Mouse (Mus musculus) embryonic facial prominence, embryonic 12.5 days (tissue): Measurements from ENCODE around the gene Trp53bp2. TPM values are rescaled to one million over a fixed set of nuclear protein-coding genes. Genes with fewer than 3 reads are reported as not detected.
A peak's percentile ranks its signal among the peaks of the same experiment; 100 is the strongest.

Experiments
- ATAC-seq: fragments of 200-750 bp; cut with Nextera tagmentation; 2 replicates; pipeline ENCODE4 v1.8.0; 2017; ENCODE audit not compliant: insufficient number of reproducible peaks, insufficient read depth, low FRiP score, low TSS enrichment
- H3K27ac ChIP-seq: fragments of 300-500 bp; sonication (generic); 2 replicates; pipeline ENCODE4 v1.5.1; 2016; ENCODE audit warnings: mild to moderate bottlenecking
- H3K27me3 ChIP-seq: fragments of 300-500 bp; sonication (generic); 2 replicates; pipeline ENCODE4 v1.6.1; 2016; ENCODE audit warnings: mild to moderate bottlenecking, moderate library complexity
- H3K36me3 ChIP-seq: fragments of 300-500 bp; sonication (generic); 2 replicates; pipeline ENCODE4 v1.6.1; 2016; ENCODE audit warnings: mild to moderate bottlenecking
- H3K4me1 ChIP-seq: fragments of 300-500 bp; sonication (generic); 2 replicates; pipeline ENCODE4 v1.6.1; 2016
- H3K4me2 ChIP-seq: fragments of 300-500 bp; sonication (generic); replicated peaks from 2 replicates; pipeline ENCODE4 v1.6.1; 2016; ENCODE audit warnings: mild to moderate bottlenecking, moderate library complexity
- H3K4me3 ChIP-seq: fragments of 300-500 bp; sonication (generic); 2 replicates; pipeline ENCODE4 v1.5.1; 2016; ENCODE audit warnings: mild to moderate bottlenecking
- H3K9ac ChIP-seq: fragments of 300-500 bp; sonication (generic); 2 replicates; pipeline ENCODE4 v1.6.1; 2016; ENCODE audit warnings: mild to moderate bottlenecking, moderate library complexity
- H3K9me3 ChIP-seq: fragments of 300-500 bp; sonication (generic); 2 replicates; pipeline ENCODE4 v1.6.1; 2016; ENCODE audit warnings: mild to moderate bottlenecking, moderate library complexity
- WGBS: fragments of 180-500 bp; shearing (Covaris S2); methylation state at CpG from one replicate; pipeline ENCODE4 v1.1.7; 2016; 5-methylcytosine and 5-hydroxymethylcytosine counted together
- polyA plus RNA-seq: library from polyadenylated mRNA; unstranded; fragments of >200 nt; fragmentation: Nextera tagmentation; extraction: Ambion mirVana; gene quantifications from 2 replicates; pipeline ENCODE4 v1.2.1, GENCODE M21; 2016

Gene Trp53bp2
- polyA plus RNA-seq, 1 experiment from 2014 or later: 32.9 TPM

GRCm38 (mm10) chr1:182465309-182465708 is 56.3 kb downstream of the Trp53bp2 start:
- H3K9me3 ChIP-seq: no peaks in the 10 kb centered on the region
- H3K36me3 ChIP-seq: peaks cover 48% of the 10 kb centered on the region
- WGBS: 77% methylated on average over 4 of the region's 4 CpGs
- no peak overlapping the region for H3K4me2 ChIP-seq
- H3K27me3 ChIP-seq: no peaks in the 10 kb centered on the region
- no peaks in the 10 kb centered on the region for H3K4me1 ChIP-seq
- H3K4me3 ChIP-seq: no peak overlapping the region
- H3K27ac ChIP-seq: no peak overlapping the region
- ATAC-seq: no peak
- H3K9ac ChIP-seq: no peak overlapping the region

- H3K36me3 ChIP-seq: peaks cover 55% of the 10 kb centered on the region
- H3K4me1 ChIP-seq: no peaks in the 10 kb centered on the region
- H3K27me3 ChIP-seq: no peaks in the 10 kb centered on the region
- no peak overlapping the region for H3K4me2 ChIP-seq
- H3K27ac ChIP-seq: no peak overlapping the region
- 94% methylated on average over 4 of the region's 4 CpGs for WGBS
- H3K9me3 ChIP-seq: no peaks in the 10 kb centered on the region
- H3K9ac ChIP-seq: no peak overlapping the region
- H3K4me3 ChIP-seq: no peak overlapping the region
- ATAC-seq: no peak
Measured at GRCm38 (mm10) chr1:182465978-182466377, 57.0 kb downstream of the Trp53bp2 start.

- H3K4me3 ChIP-seq: no peak overlapping the region
Measured at GRCm38 (mm10) chr1:182475005-182475796, 66.2 kb downstream of the Trp53bp2 start.

GRCm38 (mm10) chr1:182478935-182479334 is 70.0 kb downstream of the Trp53bp2 start:
- no peak for ATAC-seq
- Histone ChIP-seq H3K36me3 (peaks cover 91% of the 10 kb centered on the region), H3K9me3 (no peaks in the 10 kb centered on the region), H3K4me1 (no peaks in the 10 kb centered on the region), H3K27me3 (no peaks in the 10 kb centered on the region), H3K4me2 (no peak overlapping the region), H3K27ac (no peak overlapping the region), H3K9ac (no peak overlapping the region), H3K4me3 (no peak overlapping the region)
- WGBS: 85% methylated on average over 4 of the region's 4 CpGs

More at GRCm38 (mm10) chr1:182475005-182475796, 66.2 kb downstream of the Trp53bp2 start:
- H3K4me1 ChIP-seq: no peaks in the 10 kb centered on the region
- no peak overlapping the region for H3K27ac ChIP-seq
- no peaks in the 10 kb centered on the region for H3K27me3 ChIP-seq
- 79% methylated on average over 5 of the region's 5 CpGs for WGBS
- no peaks in the 10 kb centered on the region for H3K9me3 ChIP-seq
- H3K4me2 ChIP-seq: no peak overlapping the region
- no peak for ATAC-seq
- peaks cover 92% of the 10 kb centered on the region for H3K36me3 ChIP-seq
- H3K9ac ChIP-seq: no peak overlapping the region

DNA sequence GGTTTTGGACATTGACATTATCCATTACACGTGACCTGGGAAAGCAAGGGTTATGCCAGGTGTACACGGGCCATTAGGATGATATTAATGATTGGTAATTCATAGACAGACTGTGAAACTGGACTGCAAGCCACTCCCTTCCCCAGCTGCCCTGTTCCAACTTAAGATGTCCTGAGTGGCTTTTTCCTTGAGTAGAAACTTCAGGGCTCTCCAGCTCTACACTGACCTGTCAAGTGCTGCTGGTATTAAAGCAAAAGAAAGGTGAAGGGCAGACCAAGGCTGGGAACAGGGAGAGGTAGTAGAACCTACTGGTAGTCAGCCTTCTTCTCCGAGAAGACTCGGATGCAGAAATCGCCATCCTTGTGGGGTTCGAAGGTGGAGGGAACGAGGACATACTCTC is 72.2 kb downstream of the Trp53bp2 start:
- H3K9me3 ChIP-seq: no peaks in the 10 kb centered on the region
- H3K27me3 ChIP-seq: no peaks in the 10 kb centered on the region
- H3K36me3 ChIP-seq: peaks cover 92% of the 10 kb centered on the region
- no peak overlapping the region for H3K27ac ChIP-seq
- 90% methylated on average over 7 of the region's 7 CpGs for WGBS
- no peak overlapping the region for H3K4me2 ChIP-seq
- no peak overlapping the region for H3K4me3 ChIP-seq
- no peak for ATAC-seq
- no peaks in the 10 kb centered on the region for H3K4me1 ChIP-seq
- H3K9ac ChIP-seq: no peak overlapping the region

DNA sequence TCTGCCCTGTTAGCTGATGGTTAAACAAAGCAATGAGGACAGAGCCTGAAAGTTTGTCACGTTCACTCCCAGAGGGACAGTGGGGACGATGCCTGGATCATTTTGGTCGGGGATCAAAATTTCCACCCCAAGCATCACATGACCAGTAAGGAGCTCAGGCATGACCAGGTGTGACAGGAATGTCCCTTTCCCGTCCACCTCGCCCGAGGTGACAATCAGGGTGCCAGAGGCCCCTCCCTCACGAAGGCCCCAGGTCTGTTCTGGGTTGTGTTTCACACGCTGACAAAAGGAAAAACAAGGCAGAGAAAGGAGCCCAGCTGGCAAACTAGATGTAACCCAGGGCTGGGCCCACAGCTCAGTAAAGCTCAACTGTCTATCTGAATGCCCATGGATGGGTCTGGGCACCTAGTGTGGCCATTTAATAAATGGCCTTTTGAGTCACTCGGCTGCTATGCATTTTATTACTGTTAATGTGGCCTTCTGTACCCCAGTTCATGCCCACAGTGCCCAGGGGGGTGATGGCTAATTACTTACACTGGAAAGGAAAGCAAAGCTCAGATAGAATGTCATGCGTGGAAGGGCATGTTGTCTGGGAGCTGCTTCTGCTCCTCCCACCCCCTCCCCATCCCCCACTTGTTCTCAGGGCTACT is 72.8 kb downstream of the Trp53bp2 start:
- H3K4me1 ChIP-seq: no peaks in the 10 kb centered on the region
- H3K27me3 ChIP-seq: no peaks in the 10 kb centered on the region
- WGBS: 86% methylated on average over 10 of the region's 10 CpGs
- no peaks in the 10 kb centered on the region for H3K9me3 ChIP-seq
- H3K4me2 ChIP-seq: no peak overlapping the region
- ATAC-seq: no peak
- no peak overlapping the region for H3K4me3 ChIP-seq
- H3K36me3 ChIP-seq: peaks cover 94% of the 10 kb centered on the region
- no peak overlapping the region for H3K9ac ChIP-seq
- H3K27ac ChIP-seq: no peak overlapping the region

GRCm38 (mm10) chr1:182482991-182483909 is 74.3 kb downstream of the Trp53bp2 start:
- 87% methylated on average over 14 of the region's 14 CpGs for whole genome bisulfite sequencing
- ATAC-seq: no peak
- peaks cover 93% of the 10 kb centered on the region for H3K36me3 ChIP-seq

GRCm38 (mm10) chr1:182483910-182484274 is 74.9 kb downstream of the Trp53bp2 start:
- H3K36me3 ChIP-seq: peaks cover 95% of the 10 kb centered on the region
- WGBS: 85% methylated on average over 12 of the region's 12 CpGs

More at GRCm38 (mm10) chr1:182482991-182483909, 74.3 kb downstream of the Trp53bp2 start:
- Histone ChIP-seq H3K9ac (no peak overlapping the region), H3K4me1 (no peaks in the 10 kb centered on the region), H3K9me3 (no peaks in the 10 kb centered on the region), H3K27me3 (no peaks in the 10 kb centered on the region), H3K4me2 (no peak overlapping the region), H3K27ac (no peak overlapping the region), H3K4me3 (no peak overlapping the region)

GRCm38 (mm10) chr1:182488503-182488902 is 79.5 kb downstream of the Trp53bp2 start:
- ATAC-seq: no peak
- WGBS: 89% methylated on average over 10 of the region's 10 CpGs
- H3K36me3 ChIP-seq: peaks cover 72% of the 10 kb centered on the region

More at GRCm38 (mm10) chr1:182483910-182484274, 74.9 kb downstream of the Trp53bp2 start:
- no peak for ATAC-seq
- H3K9me3 ChIP-seq: no peaks in the 10 kb centered on the region
- H3K4me1 ChIP-seq: no peaks in the 10 kb centered on the region
- H3K4me3 ChIP-seq: no peak overlapping the region
- no peaks in the 10 kb centered on the region for H3K27me3 ChIP-seq
- no peak overlapping the region for H3K4me2 ChIP-seq
- H3K27ac ChIP-seq: no peak overlapping the region
- H3K9ac ChIP-seq: no peak overlapping the region

GRCm38 (mm10) chr1:182489803-182490452 is 81.0 kb downstream of the Trp53bp2 start:
- H3K36me3 ChIP-seq: peaks cover 59% of the 10 kb centered on the region
- no peaks in the 10 kb centered on the region for H3K9me3 ChIP-seq
- H3K4me3 ChIP-seq: peak overlapping the region; percentile 23
- peak; percentile 91 for ATAC-seq
- H3K9ac ChIP-seq: no peak overlapping the region
- peak overlapping the region; percentile 50 for H3K4me2 ChIP-seq
- no peaks in the 10 kb centered on the region for H3K27me3 ChIP-seq
- H3K27ac ChIP-seq: no peak overlapping the region
- 10% methylated on average over 21 of the region's 21 CpGs for WGBS
- peaks cover 9% of the 10 kb centered on the region; the same call in 1 of the 2 replicates for H3K4me1 ChIP-seq

More at GRCm38 (mm10) chr1:182488503-182488902, 79.5 kb downstream of the Trp53bp2 start:
- Histone ChIP-seq H3K9me3 (no peaks in the 10 kb centered on the region), H3K27ac (no peak overlapping the region), H3K4me3 (no peak overlapping the region), H3K4me2 (no peak overlapping the region), H3K9ac (no peak overlapping the region), H3K4me1 (peaks cover 5% of the 10 kb centered on the region; the same call in 1 of the 2 replicates), H3K27me3 (no peaks in the 10 kb centered on the region)

DNA sequence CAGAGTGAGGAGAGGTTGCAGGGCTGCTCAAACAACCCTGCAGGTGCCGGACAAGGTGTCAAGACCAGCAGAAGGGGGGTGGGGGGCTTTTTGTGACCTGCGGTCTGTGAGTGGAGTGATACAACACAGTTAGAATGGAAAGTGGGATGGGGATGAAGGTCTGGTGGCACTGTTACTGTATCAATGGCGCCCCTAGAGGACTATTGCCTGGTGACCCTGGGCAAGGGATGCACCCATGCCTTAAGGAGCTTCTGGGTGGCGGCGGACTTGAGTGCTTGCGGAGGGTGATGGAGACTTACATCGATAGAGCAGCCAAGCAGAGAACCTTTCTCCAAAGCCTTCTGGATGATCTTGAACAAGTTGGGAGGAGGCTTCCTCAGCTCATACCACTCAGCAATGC is 81.6 kb downstream of the Trp53bp2 start:
- no peak overlapping the region for H3K4me2 ChIP-seq
- no peak overlapping the region for H3K9ac ChIP-seq
- H3K27me3 ChIP-seq: no peaks in the 10 kb centered on the region
- H3K4me3 ChIP-seq: no peak overlapping the region
- H3K36me3 ChIP-seq: peaks cover 53% of the 10 kb centered on the region
- no peak overlapping the region for H3K27ac ChIP-seq
- no peaks in the 10 kb centered on the region for H3K9me3 ChIP-seq
- WGBS: 80% methylated on average over 7 of the region's 7 CpGs
- peaks cover 9% of the 10 kb centered on the region; the same call in 1 of the 2 replicates for H3K4me1 ChIP-seq
- no peak for ATAC-seq
